Mouse (Mus musculus) forebrain, embryonic 12.5 days (tissue): ENCODE measurements around the gene Mettl16. TPM values are rescaled to one million over a fixed set of nuclear protein-coding genes. Genes with fewer than 3 reads are reported as not detected.

ENCODE experiments used
- ATAC-seq: fragments of 200-750 bp; cut with Nextera tagmentation; 2 replicates; pipeline ENCODE4 v1.8.0; 2017; ENCODE audit warnings: moderate TSS enrichment; ENCODE audit not compliant: low FRiP score
- H3K27ac ChIP-seq: fragments of 300-500 bp; sonication (generic); 2 replicates; pipeline ENCODE4 v1.5.1; 2016; ENCODE audit warnings: mild to moderate bottlenecking
- H3K27me3 ChIP-seq: fragments of 300-500 bp; sonication (generic); 2 replicates; pipeline ENCODE4 v1.6.1; 2016; ENCODE audit warnings: mild to moderate bottlenecking
- H3K36me3 ChIP-seq: fragments of 300-500 bp; sonication (generic); replicated peaks from 2 replicates; pipeline ENCODE4 v1.6.1; 2016; ENCODE audit warnings: mild to moderate bottlenecking
- H3K4me1 ChIP-seq: fragments of 300-500 bp; sonication (generic); 2 replicates; pipeline ENCODE4 v1.6.1; 2016
- H3K4me2 ChIP-seq: fragments of 300-500 bp; sonication (generic); 2 replicates; pipeline ENCODE4 v1.6.1; 2016; ENCODE audit warnings: mild to moderate bottlenecking, moderate library complexity
- H3K4me3 ChIP-seq: fragments of 300-500 bp; sonication (generic); replicated peaks from 2 replicates; pipeline ENCODE4 v1.5.1; 2016; ENCODE audit warnings: mild to moderate bottlenecking
- H3K9ac ChIP-seq: fragments of 300-500 bp; sonication (generic); 2 replicates; pipeline ENCODE4 v1.6.1; 2016; ENCODE audit warnings: mild to moderate bottlenecking
- H3K9me3 ChIP-seq: fragments of 300-500 bp; sonication (generic); 2 replicates; pipeline ENCODE4 v1.6.1; 2016
- WGBS: fragments of 180-500 bp; shearing (Covaris S2); methylation state at CpG from one replicate; pipeline ENCODE4 v1.1.7; 2016; 5-methylcytosine and 5-hydroxymethylcytosine counted together
- polyA plus RNA-seq: library from polyadenylated mRNA; unstranded; fragments of >200 nt; fragmentation: Nextera tagmentation; extraction: Ambion mirVana; gene quantifications from 2 replicates; pipeline ENCODE4 v1.2.1, GENCODE M21; 2016

The Mettl16 gene
- polyA plus RNA-seq, 1 experiment from 2014 or later = 56.6 TPM

- H3K9ac ChIP-seq = no peak overlapping the region
- WGBS = 90% methylated on average over 22 of the region's 22 CpGs
- no peak for ATAC-seq
- peaks cover 43% of the 10 kb centered on the region for H3K36me3 ChIP-seq
- H3K27me3 ChIP-seq = no peaks in the 10 kb centered on the region
- H3K9me3 ChIP-seq = no peaks in the 10 kb centered on the region
- H3K27ac ChIP-seq = no peak overlapping the region
- H3K4me1 ChIP-seq = peaks cover 12% of the 10 kb centered on the region
- no peak overlapping the region for H3K4me3 ChIP-seq
- no peak overlapping the region for H3K4me2 ChIP-seq
These were observed 72.2 kb downstream of the Mettl16 start for GRCm38 (mm10) chr11:74842656-74843434.

GRCm38 (mm10) chr11:74843435-74843714, 72.7 kb downstream of the Mettl16 start:
- 82% methylated on average over 2 of the region's 2 CpGs for WGBS
- peaks cover 43% of the 10 kb centered on the region for H3K36me3 ChIP-seq
- no peak overlapping the region for H3K4me2 ChIP-seq
- no peak overlapping the region for H3K4me3 ChIP-seq
- H3K4me1 ChIP-seq = peaks cover 16% of the 10 kb centered on the region
- H3K9ac ChIP-seq = no peak overlapping the region
- ATAC-seq = no peak
- H3K9me3 ChIP-seq = no peaks in the 10 kb centered on the region
- no peaks in the 10 kb centered on the region for H3K27me3 ChIP-seq
- H3K27ac ChIP-seq = no peak overlapping the region

GRCm38 (mm10) chr11:74843761-74844160, 73.1 kb downstream of the Mettl16 start:
- Histone ChIP-seq H3K4me3 (no peak overlapping the region), H3K27me3 (no peaks in the 10 kb centered on the region), H3K36me3 (peaks cover 43% of the 10 kb centered on the region), H3K9ac (no peak overlapping the region), H3K27ac (no peak overlapping the region), H3K9me3 (no peaks in the 10 kb centered on the region), H3K4me2 (no peak overlapping the region), H3K4me1 (peaks cover 16% of the 10 kb centered on the region)
- 55% methylated on average over 5 of the region's 5 CpGs for WGBS
- ATAC-seq = no peak

GRCm38 (mm10) chr11:74845784-74846183, 75.2 kb downstream of the Mettl16 start:
- 76% methylated on average over 3 of the region's 3 CpGs for WGBS
- ATAC-seq = no peak
- no peak overlapping the region for H3K4me2 ChIP-seq
- H3K4me3 ChIP-seq = no peak overlapping the region
- peaks cover 45% of the 10 kb centered on the region for H3K36me3 ChIP-seq
- H3K27ac ChIP-seq = no peak overlapping the region
- no peaks in the 10 kb centered on the region for H3K9me3 ChIP-seq
- no peaks in the 10 kb centered on the region for H3K27me3 ChIP-seq
- no peak overlapping the region for H3K9ac ChIP-seq
- H3K4me1 ChIP-seq = peaks cover 8% of the 10 kb centered on the region

GRCm38 (mm10) chr11:74847919-74848521, 77.4 kb downstream of the Mettl16 start:
- H3K9me3 ChIP-seq = no peaks in the 10 kb centered on the region
- H3K27me3 ChIP-seq = no peaks in the 10 kb centered on the region
- ATAC-seq = peak; percentile 54
- H3K4me3 ChIP-seq = no peak overlapping the region
- H3K36me3 ChIP-seq = peaks cover 30% of the 10 kb centered on the region
- H3K4me1 ChIP-seq = peaks cover 8% of the 10 kb centered on the region
- 3% methylated on average over 13 of the region's 13 CpGs for WGBS
- no peak overlapping the region for H3K4me2 ChIP-seq
- no peak overlapping the region; the same call in 1 of the 2 replicates for H3K27ac ChIP-seq
- no peak overlapping the region for H3K9ac ChIP-seq

- Histone ChIP-seq H3K4me1 (peaks cover 8% of the 10 kb centered on the region), H3K27me3 (no peaks in the 10 kb centered on the region), H3K4me2 (no peak overlapping the region), H3K9me3 (no peaks in the 10 kb centered on the region), H3K36me3 (peaks cover 10% of the 10 kb centered on the region), H3K4me3 (no peak overlapping the region), H3K9ac (no peak overlapping the region), H3K27ac (no peak overlapping the region)
- 86% methylated on average over 14 of the region's 14 CpGs for WGBS
- no peak for ATAC-seq
These were observed 80.5 kb downstream of the Mettl16 start for GRCm38 (mm10) chr11:74850998-74851661.

GRCm38 (mm10) chr11:74857756-74858155, 87.1 kb downstream of the Mettl16 start:
- no peak overlapping the region for H3K27ac ChIP-seq
- no peaks in the 10 kb centered on the region for H3K9me3 ChIP-seq
- H3K4me3 ChIP-seq = no peak overlapping the region
- no peaks in the 10 kb centered on the region for H3K27me3 ChIP-seq
- no peaks in the 10 kb centered on the region for H3K4me1 ChIP-seq
- no peak for ATAC-seq
- WGBS = 89% methylated on average over 9 of the region's 9 CpGs
- peaks cover 16% of the 10 kb centered on the region for H3K36me3 ChIP-seq
- no peak overlapping the region for H3K9ac ChIP-seq
- H3K4me2 ChIP-seq = no peak overlapping the region

- peaks cover 23% of the 10 kb centered on the region for H3K36me3 ChIP-seq
- no peaks in the 10 kb centered on the region for H3K9me3 ChIP-seq
- no peak overlapping the region for H3K27ac ChIP-seq
- ATAC-seq = no peak
- H3K4me2 ChIP-seq = no peak overlapping the region
- H3K27me3 ChIP-seq = no peaks in the 10 kb centered on the region
- no peaks in the 10 kb centered on the region for H3K4me1 ChIP-seq
- 85% methylated on average over 5 of the region's 5 CpGs for WGBS
- no peak overlapping the region for H3K9ac ChIP-seq
- H3K4me3 ChIP-seq = no peak overlapping the region
These were observed 91.5 kb downstream of the Mettl16 start for GRCm38 (mm10) chr11:74862129-74862528.

- 27% methylated on average over 11 of the region's 11 CpGs for WGBS
- no peak overlapping the region for H3K4me2 ChIP-seq
- H3K36me3 ChIP-seq = peaks cover 26% of the 10 kb centered on the region
These were observed 92.8 kb downstream of the Mettl16 start for GRCm38 (mm10) chr11:74863471-74863870.

GRCm38 (mm10) chr11:74864421-74864820, 93.8 kb downstream of the Mettl16 start:
- WGBS = 89% methylated on average over 9 of the region's 9 CpGs
- H3K9ac ChIP-seq = no peak overlapping the region
- H3K9me3 ChIP-seq = no peaks in the 10 kb centered on the region
- H3K4me3 ChIP-seq = no peak overlapping the region
- peaks cover 27% of the 10 kb centered on the region for H3K36me3 ChIP-seq
- H3K27ac ChIP-seq = no peak overlapping the region
- no peak overlapping the region for H3K4me2 ChIP-seq
- no peaks in the 10 kb centered on the region; the same call in 1 of the 2 replicates for H3K4me1 ChIP-seq
- H3K27me3 ChIP-seq = no peaks in the 10 kb centered on the region
- no peak for ATAC-seq

More at GRCm38 (mm10) chr11:74863471-74863870, 92.8 kb downstream of the Mettl16 start:
- H3K27me3 ChIP-seq = no peaks in the 10 kb centered on the region
- H3K4me3 ChIP-seq = no peak overlapping the region
- no peak overlapping the region for H3K9ac ChIP-seq
- no peaks in the 10 kb centered on the region for H3K4me1 ChIP-seq
- H3K27ac ChIP-seq = no peak overlapping the region
- no peaks in the 10 kb centered on the region for H3K9me3 ChIP-seq
- ATAC-seq = no peak

GRCm38 (mm10) chr11:74865252-74865651, 94.6 kb downstream of the Mettl16 start:
- Histone ChIP-seq H3K4me3 (no peak overlapping the region), H3K27me3 (no peaks in the 10 kb centered on the region), H3K9ac (no peak overlapping the region), H3K9me3 (no peaks in the 10 kb centered on the region), H3K4me2 (no peak overlapping the region), H3K36me3 (peaks cover 27% of the 10 kb centered on the region), H3K27ac (no peak overlapping the region), H3K4me1 (no peaks in the 10 kb centered on the region; the same call in 1 of the 2 replicates)
- no peak for ATAC-seq
- 84% methylated on average over 9 of the region's 9 CpGs for WGBS

- Histone ChIP-seq H3K27ac (no peak overlapping the region), H3K9me3 (no peaks in the 10 kb centered on the region), H3K36me3 (peaks cover 27% of the 10 kb centered on the region), H3K4me3 (no peak overlapping the region), H3K4me1 (peaks cover 12% of the 10 kb centered on the region), H3K9ac (no peak overlapping the region), H3K27me3 (no peaks in the 10 kb centered on the region), H3K4me2 (no peak overlapping the region)
- ATAC-seq = no peak
- 85% methylated on average over 4 of the region's 4 CpGs for WGBS
These were observed 96.0 kb downstream of the Mettl16 start for GRCm38 (mm10) chr11:74866640-74867039.
